Mouse (Mus musculus): ENCODE results near the gene Olfr1265. TPM values are rescaled to one million over a fixed set of nuclear protein-coding genes. Genes with fewer than 3 reads are reported as not detected.

The Olfr1265 gene
- polyA plus RNA-seq (2014; fragmentation: Nextera tagmentation; extraction: Ambion mirVana): not detected in 2 replicates

DNA sequence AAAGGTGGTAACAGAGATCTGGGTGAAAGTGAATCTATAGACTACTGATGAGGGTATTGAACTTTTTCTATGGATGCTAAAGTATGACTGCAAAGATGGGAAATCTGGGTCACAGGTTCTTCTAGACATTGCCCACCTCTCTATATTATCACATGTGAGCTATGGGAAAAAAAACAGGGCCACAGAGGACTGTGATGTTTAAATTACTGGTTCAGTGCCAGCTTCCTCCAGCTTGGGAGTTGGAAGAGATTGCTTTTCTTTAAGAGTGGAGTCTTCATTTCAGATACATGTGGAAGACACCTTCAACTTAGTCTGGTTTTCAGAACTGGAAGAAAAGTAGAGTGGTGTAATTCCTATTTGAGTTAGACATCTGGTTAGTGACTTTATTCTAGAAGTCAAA is at the start of gene Olfr1265:
TSS of gene Olfr1265 (plus strand) at position 301 of the 400 bp plus-strand sequence.
- no peak within 1 kb of the TSS for H3K4me2 ChIP-seq (ENCODE audit: low read depth, low read length)
- no peak for ATAC-seq (ENCODE audit: low read depth)
- H3K4me3 ChIP-seq (ENCODE audit: low read depth, low read length): no peak within 1 kb of the TSS
- no peaks in the 10 kb centered on the region for H3K36me3 ChIP-seq (ENCODE audit: control insufficient read depth, insufficient read depth, low read length)
- no peak for DNase-seq (ENCODE audit: low spot score)
- H3K9ac ChIP-seq (ENCODE audit: low read depth, low read length): no peak within 1 kb of the TSS
- H3K4me1 ChIP-seq (ENCODE audit: control insufficient read depth, insufficient read depth, low read length): no peaks in the 10 kb centered on the region
- no peaks in the 10 kb centered on the region for H3K27me3 ChIP-seq (replicated peaks; ENCODE audit: control insufficient read depth, insufficient read depth, low read length)
- H3K27ac ChIP-seq (replicated peaks; ENCODE audit: low read depth, low read length): no peak within 1 kb of the TSS
- H3K9me3 ChIP-seq (ENCODE audit: control insufficient read depth, low read length): no peaks in the 10 kb centered on the region

DNA sequence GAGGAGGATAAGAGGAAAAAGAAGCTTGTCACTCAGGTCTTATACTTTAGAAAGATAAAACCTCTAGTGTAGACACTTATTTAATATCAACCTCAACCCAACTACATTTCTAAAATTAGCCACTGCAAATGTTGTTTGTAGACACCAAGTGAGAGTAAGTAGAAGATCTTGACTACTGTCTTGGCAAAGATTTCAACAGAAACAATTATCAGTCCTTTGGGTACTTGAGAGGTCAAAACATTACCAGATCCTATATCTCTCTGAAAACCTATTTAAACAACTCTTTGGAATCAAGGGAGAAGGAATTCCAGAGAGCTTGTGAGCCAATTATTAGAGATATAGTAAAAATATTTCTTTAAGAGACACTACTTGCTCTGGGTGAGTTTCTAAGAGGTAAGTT is 44.2 kb upstream of the Olfr1265 start, which contains the start of gene Olfr1261:
TSS of gene Olfr1261 (plus strand) at position 301 of the 400 bp plus-strand sequence.
- DNase-seq (ENCODE audit: low spot score) (no peak), ATAC-seq (ENCODE audit: low read depth) (no peak)
- H3K36me3 ChIP-seq (ENCODE audit: control insufficient read depth, insufficient read depth, low read length): no peaks in the 10 kb centered on the region
- no peaks in the 10 kb centered on the region for H3K4me1 ChIP-seq (ENCODE audit: control insufficient read depth, insufficient read depth, low read length)
- no peak within 1 kb of the TSS for H3K4me2 ChIP-seq (ENCODE audit: low read depth, low read length)
- no peaks in the 10 kb centered on the region for H3K9me3 ChIP-seq (ENCODE audit: control insufficient read depth, low read length)
- no peaks in the 10 kb centered on the region for H3K27me3 ChIP-seq (replicated peaks; ENCODE audit: control insufficient read depth, insufficient read depth, low read length)
- no peak within 1 kb of the TSS for H3K27ac ChIP-seq (replicated peaks; ENCODE audit: low read depth, low read length)
- no peak within 1 kb of the TSS for H3K4me3 ChIP-seq (ENCODE audit: low read depth, low read length)
- no peak within 1 kb of the TSS for H3K9ac ChIP-seq (ENCODE audit: low read depth, low read length)

DNA sequence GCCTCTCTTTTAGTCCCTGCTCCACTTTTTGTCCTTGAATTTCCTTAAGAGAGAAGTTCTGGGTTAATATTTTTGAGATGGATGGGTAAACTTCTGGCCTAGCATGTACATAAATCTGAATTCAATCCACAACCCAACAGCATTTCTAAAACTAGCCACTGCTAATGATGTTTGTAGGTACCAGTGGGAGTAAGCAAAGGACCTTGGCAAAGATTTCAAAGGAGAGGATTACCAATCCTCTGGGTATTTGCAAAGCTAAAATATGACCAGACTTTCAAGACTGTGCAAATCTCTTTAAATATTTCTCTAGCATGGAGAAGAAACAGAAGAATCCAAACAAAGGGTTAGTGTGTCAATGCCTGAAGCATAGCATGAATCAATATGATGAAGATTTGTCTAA is 35.3 kb upstream of the Olfr1265 start, which contains the start of gene Olfr1262:
TSS of gene Olfr1262 (plus strand) at position 301 of the 400 bp plus-strand sequence.
- no peak for ATAC-seq (ENCODE audit: low read depth)
- no peak within 1 kb of the TSS for H3K4me3 ChIP-seq (ENCODE audit: low read depth, low read length)
- no peaks in the 10 kb centered on the region for H3K4me1 ChIP-seq (ENCODE audit: control insufficient read depth, insufficient read depth, low read length)

DNA sequence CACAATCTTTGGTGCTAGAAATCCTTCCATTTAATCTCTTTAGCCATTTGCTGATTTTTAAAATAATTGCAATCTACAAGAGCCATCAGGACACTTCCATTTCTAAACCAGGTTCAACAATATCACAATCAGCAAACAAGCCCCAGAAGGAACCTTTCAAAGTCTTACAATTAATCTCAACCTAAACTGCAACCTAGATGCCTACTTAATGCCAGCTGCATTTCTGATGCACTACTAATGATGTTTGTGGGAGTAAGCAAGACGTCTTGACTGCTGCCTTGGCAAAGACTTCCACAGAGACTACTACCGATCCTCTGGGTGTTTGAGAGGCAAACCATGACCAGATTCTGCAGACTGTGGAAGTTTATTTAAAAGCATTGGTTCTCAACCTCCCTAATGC is 23.3 kb upstream of the Olfr1265 start, which contains the start of gene Olfr1263:
TSS of gene Olfr1263 (plus strand) at position 301 of the 400 bp plus-strand sequence.
- DNase-seq (ENCODE audit: low spot score): no peak
- WGBS: 82% methylated on average over 2 of the region's 2 CpGs

More for the DNA sequence above, 35.3 kb upstream of the Olfr1265 start, which contains the start of gene Olfr1262:
- H3K4me2 ChIP-seq (ENCODE audit: low read depth, low read length): no peak within 1 kb of the TSS
- no peak within 1 kb of the TSS for H3K9ac ChIP-seq (ENCODE audit: low read depth, low read length)
- no peak within 1 kb of the TSS for H3K27ac ChIP-seq (replicated peaks; ENCODE audit: low read depth, low read length)
- H3K27me3 ChIP-seq (replicated peaks; ENCODE audit: control insufficient read depth, insufficient read depth, low read length): no peaks in the 10 kb centered on the region
- DNase-seq (ENCODE audit: low spot score): no peak
- no peaks in the 10 kb centered on the region for H3K36me3 ChIP-seq (ENCODE audit: control insufficient read depth, insufficient read depth, low read length)
- H3K9me3 ChIP-seq (ENCODE audit: control insufficient read depth, low read length): no peaks in the 10 kb centered on the region

DNA sequence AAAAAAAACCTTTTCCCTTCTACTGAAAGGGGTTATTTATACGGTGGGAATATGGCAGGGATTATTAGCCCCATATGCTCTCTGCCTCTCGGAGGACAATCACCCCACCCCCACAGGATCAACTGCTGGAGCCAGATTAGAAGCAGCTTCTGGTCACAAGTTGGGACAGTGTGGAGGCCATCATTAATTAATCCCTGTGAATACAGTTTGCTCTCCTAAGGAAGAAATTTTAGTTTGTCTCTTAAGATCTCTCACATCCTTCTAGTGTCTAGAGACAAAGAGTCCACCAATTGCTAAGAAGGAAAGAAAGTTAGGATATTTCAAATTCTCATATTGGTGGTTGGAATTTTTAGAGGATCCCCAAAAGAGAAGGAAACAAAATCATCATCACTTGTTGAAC is 9.7 kb upstream of the Olfr1265 start, which contains the start of gene Olfr1264:
TSS of gene Olfr1264 (minus strand) at position 101 of the 400 bp plus-strand sequence.
- H3K4me1 ChIP-seq (ENCODE audit: control insufficient read depth, insufficient read depth, low read length): no peaks in the 10 kb centered on the region
- no peak within 1 kb of the TSS for H3K9ac ChIP-seq (ENCODE audit: low read depth, low read length)
- WGBS: 29% methylated on average over 2 of the region's 2 CpGs
- no peak within 1 kb of the TSS for H3K4me2 ChIP-seq (ENCODE audit: low read depth, low read length)
- DNase-seq (ENCODE audit: low spot score): no peak
- no peaks in the 10 kb centered on the region for H3K36me3 ChIP-seq (ENCODE audit: control insufficient read depth, insufficient read depth, low read length)
- no peak within 1 kb of the TSS for H3K27ac ChIP-seq (replicated peaks; ENCODE audit: low read depth, low read length)
- no peak within 1 kb of the TSS for H3K4me3 ChIP-seq (ENCODE audit: low read depth, low read length)
- no peak for ATAC-seq (ENCODE audit: low read depth)
- H3K9me3 ChIP-seq (ENCODE audit: control insufficient read depth, low read length): no peaks in the 10 kb centered on the region
- no peaks in the 10 kb centered on the region for H3K27me3 ChIP-seq (replicated peaks; ENCODE audit: control insufficient read depth, insufficient read depth, low read length)

More for the DNA sequence above, 23.3 kb upstream of the Olfr1265 start, which contains the start of gene Olfr1263:
- Histone ChIP-seq H3K27ac (replicated peaks; ENCODE audit: low read depth, low read length) (no peak within 1 kb of the TSS), H3K9me3 (ENCODE audit: control insufficient read depth, low read length) (no peaks in the 10 kb centered on the region), H3K4me3 (ENCODE audit: low read depth, low read length) (no peak within 1 kb of the TSS), H3K27me3 (replicated peaks; ENCODE audit: control insufficient read depth, insufficient read depth, low read length) (no peaks in the 10 kb centered on the region), H3K36me3 (ENCODE audit: control insufficient read depth, insufficient read depth, low read length) (no peaks in the 10 kb centered on the region), H3K4me1 (ENCODE audit: control insufficient read depth, insufficient read depth, low read length) (no peaks in the 10 kb centered on the region), H3K9ac (ENCODE audit: low read depth, low read length) (no peak within 1 kb of the TSS), H3K4me2 (ENCODE audit: low read depth, low read length) (no peak within 1 kb of the TSS)
- no peak for ATAC-seq (ENCODE audit: low read depth)

DNA sequence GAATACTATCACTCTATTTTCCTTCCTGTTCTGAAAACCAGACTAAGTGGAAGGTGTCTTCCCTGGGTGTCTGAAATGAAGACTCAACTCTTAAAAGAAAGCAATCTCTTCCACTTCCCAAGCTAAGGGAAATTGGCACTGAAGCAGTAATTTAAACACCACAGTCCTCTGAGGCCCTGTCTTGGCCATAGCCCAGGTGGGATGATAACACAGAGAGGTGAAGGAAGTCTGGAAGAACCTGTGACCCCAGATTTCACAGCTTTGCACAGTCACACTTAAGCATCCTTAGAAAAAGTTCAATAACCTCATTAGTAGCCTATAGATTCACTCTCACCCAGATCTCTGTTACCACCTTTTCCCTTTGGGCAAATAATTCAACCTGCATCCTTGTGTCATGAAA is 28.4 kb downstream of the Olfr1265 start, which contains the start of gene Olfr140:
TSS of gene Olfr140 (minus strand) at position 101 of the 400 bp plus-strand sequence.
- ATAC-seq (ENCODE audit: low read depth) (no peak), DNase-seq (ENCODE audit: low spot score) (no peak)
- H3K4me2 ChIP-seq (ENCODE audit: low read depth, low read length): no peak within 1 kb of the TSS
- no peak within 1 kb of the TSS for H3K4me3 ChIP-seq (ENCODE audit: low read depth, low read length)
- no peaks in the 10 kb centered on the region for H3K36me3 ChIP-seq (ENCODE audit: control insufficient read depth, insufficient read depth, low read length)
- H3K9me3 ChIP-seq (ENCODE audit: control insufficient read depth, low read length): no peaks in the 10 kb centered on the region
- no peaks in the 10 kb centered on the region for H3K27me3 ChIP-seq (replicated peaks; ENCODE audit: control insufficient read depth, insufficient read depth, low read length)
- no peak within 1 kb of the TSS for H3K9ac ChIP-seq (ENCODE audit: low read depth, low read length)
- H3K27ac ChIP-seq (replicated peaks; ENCODE audit: low read depth, low read length): no peak within 1 kb of the TSS
- no peaks in the 10 kb centered on the region for H3K4me1 ChIP-seq (ENCODE audit: control insufficient read depth, insufficient read depth, low read length)

DNA sequence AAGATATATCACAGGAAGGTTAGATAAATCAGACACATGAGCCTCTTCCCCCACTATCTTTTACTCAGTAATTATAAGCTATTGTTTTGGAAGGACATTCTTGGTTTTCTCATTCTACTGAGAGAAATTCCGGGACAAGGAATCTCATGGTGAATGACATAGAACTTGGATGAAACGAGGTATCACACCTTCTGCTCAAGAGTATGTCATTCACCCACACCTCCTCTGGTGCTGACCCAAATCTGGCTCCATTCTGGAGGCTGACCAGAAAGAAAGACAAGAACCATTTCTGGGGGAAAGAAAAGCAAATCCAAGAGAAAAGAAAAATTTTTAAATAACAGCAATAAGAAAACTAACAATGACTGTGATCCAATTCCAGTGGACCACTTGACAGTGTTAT is 34.9 kb downstream of the Olfr1265 start:
- Histone ChIP-seq H3K4me2 (ENCODE audit: low read depth, low read length) (no peak overlapping the region), H3K9me3 (ENCODE audit: control insufficient read depth, low read length) (no peaks in the 10 kb centered on the region), H3K4me1 (ENCODE audit: control insufficient read depth, insufficient read depth, low read length) (no peaks in the 10 kb centered on the region), H3K27me3 (replicated peaks; ENCODE audit: control insufficient read depth, insufficient read depth, low read length) (no peaks in the 10 kb centered on the region), H3K4me3 (ENCODE audit: low read depth, low read length) (no peak overlapping the region), H3K9ac (ENCODE audit: low read depth, low read length) (no peak overlapping the region), H3K36me3 (ENCODE audit: control insufficient read depth, insufficient read depth, low read length) (no peaks in the 10 kb centered on the region), H3K27ac (replicated peaks; ENCODE audit: low read depth, low read length) (no peak overlapping the region)
- 78% methylated on average over 2 of the region's 2 CpGs for WGBS
- ATAC-seq (ENCODE audit: low read depth) (no peak), DNase-seq (ENCODE audit: low spot score) (no peak)

Other genes starting within 250 kb of the Olfr1265 start
- gene Olfr1254, start 241.7 kb upstream of the Olfr1265 start, polyA plus RNA-seq (2014; fragmentation: Nextera tagmentation; extraction: Ambion mirVana): not detected in 2 replicates
- not detected in 2 replicates for gene Olfr1255, start 223.3 kb upstream of the Olfr1265 start, polyA plus RNA-seq (2014; fragmentation: Nextera tagmentation; extraction: Ambion mirVana)
- not detected in 2 replicates for gene Olfr1256, start 193.8 kb upstream of the Olfr1265 start, polyA plus RNA-seq (2014; fragmentation: Nextera tagmentation; extraction: Ambion mirVana)
- gene Olfr48, start 187.1 kb upstream of the Olfr1265 start, polyA plus RNA-seq (2014; fragmentation: Nextera tagmentation; extraction: Ambion mirVana): not detected in 2 replicates
- gene Olfr1257, start 156.9 kb upstream of the Olfr1265 start, polyA plus RNA-seq (2014; fragmentation: Nextera tagmentation; extraction: Ambion mirVana): not detected in 2 replicates
- 0.03 and 0.14 TPM in 2 replicates for gene Olfr1258, start 108.0 kb upstream of the Olfr1265 start, polyA plus RNA-seq (2014; fragmentation: Nextera tagmentation; extraction: Ambion mirVana)
- not detected in 2 replicates for gene Olfr1259, start 86.7 kb upstream of the Olfr1265 start, polyA plus RNA-seq (2014; fragmentation: Nextera tagmentation; extraction: Ambion mirVana)
- 0.10 and 0.33 TPM in 2 replicates for gene Olfr1260, start 61.0 kb upstream of the Olfr1265 start, polyA plus RNA-seq (2014; fragmentation: Nextera tagmentation; extraction: Ambion mirVana)
- not detected in 2 replicates for gene Olfr1261, start 44.1 kb upstream of the Olfr1265 start, polyA plus RNA-seq (2014; fragmentation: Nextera tagmentation; extraction: Ambion mirVana)
- gene Olfr1262, start 35.2 kb upstream of the Olfr1265 start, polyA plus RNA-seq (2014; fragmentation: Nextera tagmentation; extraction: Ambion mirVana): not detected in 2 replicates
- gene Olfr1263, start 23.2 kb upstream of the Olfr1265 start, polyA plus RNA-seq (2014; fragmentation: Nextera tagmentation; extraction: Ambion mirVana): not detected in 2 replicates
- 0.40 and 0.42 TPM in 2 replicates for gene Olfr1264, start 9.8 kb upstream of the Olfr1265 start, polyA plus RNA-seq (2014; fragmentation: Nextera tagmentation; extraction: Ambion mirVana)
- 0.08 TPM in 1 of 2 replicates, not detected in the other for gene Olfr140, start 28.3 kb downstream of the Olfr1265 start, polyA plus RNA-seq (2014; fragmentation: Nextera tagmentation; extraction: Ambion mirVana)
- gene Olfr1269, start 86.1 kb downstream of the Olfr1265 start, polyA plus RNA-seq (2014; fragmentation: Nextera tagmentation; extraction: Ambion mirVana): not detected in 2 replicates
- 0.20 and 0.45 TPM in 2 replicates for gene Olfr32, start 107.0 kb downstream of the Olfr1265 start, polyA plus RNA-seq (2014; fragmentation: Nextera tagmentation; extraction: Ambion mirVana)
- gene Olfr1270, start 117.8 kb downstream of the Olfr1265 start, polyA plus RNA-seq (2014; fragmentation: Nextera tagmentation; extraction: Ambion mirVana): 0.07 TPM in 2 replicates
- gene Olfr1506, start 189.2 kb downstream of the Olfr1265 start, polyA plus RNA-seq (2014; fragmentation: Nextera tagmentation; extraction: Ambion mirVana): not detected in 2 replicates
- 0.11 and 0.22 TPM in 2 replicates for gene Olfr142, start 222.3 kb downstream of the Olfr1265 start, polyA plus RNA-seq (2014; fragmentation: Nextera tagmentation; extraction: Ambion mirVana)
- gene Olfr1271, start 235.7 kb downstream of the Olfr1265 start, polyA plus RNA-seq (2014; fragmentation: Nextera tagmentation; extraction: Ambion mirVana): 0.05 and 0.13 TPM in 2 replicates